Comparison of ENCODE assay signal across 13 mouse cellular contexts in genomic region chr7:6825966-6826647, GRCm38 (mm10).
DNase-seq lines count a peak whose midpoint lies in the region; ATAC-seq and TF ChIP-seq lines count a peak whose summit lies in the region.
"Had no signal": no experiment of that assay in that cellular context is flagged by ENCODE, and none has a peak within 500 bp of the region (broad histone marks: within the 10 kb centered on the region; RNA-seq: fewer than 3 reads in every experiment).

No protein-coding gene starts in this region.

- TF ChIP-seq CTCF in heart, postnatal 0 days (IDR thresholded peaks at IDR 0.05; ENCODE audit: low read depth): no peak

- H3K27me3 ChIP-seq in liver, embryonic 16.5 days (ENCODE audit: control insufficient read depth, insufficient read depth, low read depth, low read length): no peaks in the 10 kb centered on the region
- no peaks in the 10 kb centered on the region for H3K27me3 ChIP-seq in liver, embryonic 11.5 days (replicated peaks; ENCODE audit: control insufficient read depth, insufficient read depth, low read length)
- H3K27me3 ChIP-seq in heart, postnatal 0 days (ENCODE audit: control insufficient read depth, insufficient read depth, low read length): no peaks in the 10 kb centered on the region
- H3K27me3 ChIP-seq: midbrain, embryonic 12.5 days had no signal

- no peak overlapping the region for H3K27ac ChIP-seq in liver, embryonic 16.5 days (ENCODE audit: low read length)
- no peak overlapping the region for H3K27ac ChIP-seq in liver, embryonic 11.5 days (ENCODE audit: low read depth, low read length)
- no peak overlapping the region for H3K27ac ChIP-seq in heart, postnatal 0 days (ENCODE audit: low read depth)
- H3K27ac ChIP-seq: midbrain, embryonic 12.5 days had no signal

- H3K4me1 ChIP-seq in liver, embryonic 16.5 days (ENCODE audit: control insufficient read depth, low read depth, low read length): no peaks in the 10 kb centered on the region
- no peaks in the 10 kb centered on the region for H3K4me1 ChIP-seq in liver, embryonic 11.5 days (replicated peaks; ENCODE audit: control insufficient read depth, insufficient read depth, low read length)
- no peaks in the 10 kb centered on the region for H3K4me1 ChIP-seq in heart, postnatal 0 days (ENCODE audit: control insufficient read depth, insufficient read depth)

- no peak overlapping the region for H3K9ac ChIP-seq in liver, embryonic 16.5 days (ENCODE audit: low read depth, low read length)
- no peak overlapping the region for H3K9ac ChIP-seq in liver, embryonic 11.5 days (ENCODE audit: low read depth, low read length)
- H3K9ac ChIP-seq in heart, postnatal 0 days (replicated peaks; ENCODE audit: low read depth, low read length): no peak overlapping the region
- H3K9ac ChIP-seq: midbrain, embryonic 12.5 days had no signal

- ATAC-seq in liver, embryonic 16.5 days (ENCODE audit: low read depth): 0 out of 2 replicates have a peak, but pooled peaks have one; percentile 41
- no peak for ATAC-seq in liver, embryonic 11.5 days (replicated peaks; ENCODE audit: low FRiP score)
- ATAC-seq in heart, postnatal 0 days (ENCODE audit: insufficient read depth, low read depth): peak; percentile 51; the same call in 1 of the 2 replicates
- no peak for ATAC-seq in cerebellum, adult (ENCODE audit: insufficient number of reproducible peaks, low FRiP score, low TSS enrichment)
- ATAC-seq: forebrain, embryonic 14.5 days had no signal

- no peaks in the 10 kb centered on the region for H3K9me3 ChIP-seq in liver, embryonic 16.5 days (replicated peaks; ENCODE audit: control insufficient read depth, low read length)
- H3K9me3 ChIP-seq in liver, embryonic 11.5 days (ENCODE audit: control insufficient read depth, low read length): no peaks in the 10 kb centered on the region
- no peaks in the 10 kb centered on the region for H3K9me3 ChIP-seq in heart, postnatal 0 days (replicated peaks; ENCODE audit: control insufficient read depth, low read length)
- H3K9me3 ChIP-seq: midbrain, embryonic 12.5 days had no signal

- no peaks in the 10 kb centered on the region for H3K36me3 ChIP-seq in liver, embryonic 16.5 days (ENCODE audit: control insufficient read depth, insufficient read depth)
- no peaks in the 10 kb centered on the region for H3K36me3 ChIP-seq in liver, embryonic 11.5 days (ENCODE audit: control insufficient read depth, insufficient read depth, low read length)
- no peaks in the 10 kb centered on the region for H3K36me3 ChIP-seq in heart, postnatal 0 days (replicated peaks; ENCODE audit: control insufficient read depth, insufficient read depth, low read length)
- H3K36me3 ChIP-seq: midbrain, embryonic 12.5 days had no signal

- no peak overlapping the region for H3K4me3 ChIP-seq in liver, embryonic 16.5 days (ENCODE audit: low read depth, low read length)
- H3K4me3 ChIP-seq in liver, embryonic 11.5 days (ENCODE audit: low read depth, low read length): no peak overlapping the region
- H3K4me3 ChIP-seq in heart, postnatal 0 days (ENCODE audit: low read depth, low read length): no peak overlapping the region
- H3K4me3 ChIP-seq: midbrain, embryonic 12.5 days had no signal

- no peak for DNase-seq in liver, embryonic 11.5 days (ENCODE audit: low spot score)
- DNase-seq in heart, postnatal 0 days (ENCODE audit: low spot score): no peak
- peak; percentile 72 for DNase-seq in kidney, postnatal 10 days
- peak; percentile 69 for DNase-seq in skeletal muscle tissue, adult 2 months (ENCODE audit: low read depth, low spot score)
- no peak for DNase-seq in layer of hippocampus, adult 9-10 months (ENCODE audit: low spot score)
- DNase-seq in left cerebral cortex, adult 9 months (ENCODE audit: low spot score in 2 of 2): no peak
- DNase-seq: B cell, adult 2 months; cerebellum, postnatal 25 days; right cerebral cortex, postnatal 25 days had no signal

- TF ChIP-seq EP300 in heart, postnatal 0 days (IDR thresholded peaks at IDR 0.05; ENCODE audit: low read depth): no peak

- no peak overlapping the region for H3K4me2 ChIP-seq in liver, embryonic 16.5 days (ENCODE audit: low read depth, low read length)
- H3K4me2 ChIP-seq in liver, embryonic 11.5 days: no peak overlapping the region
- H3K4me2 ChIP-seq in heart, postnatal 0 days (ENCODE audit: low read depth, low read length): no peak overlapping the region
- H3K4me2 ChIP-seq: midbrain, embryonic 12.5 days had no signal

- WGBS in liver, embryonic 16.5 days (ENCODE audit: insufficient replicate concordance): 63% methylated on average over 11 of the region's 11 CpGs
- WGBS in liver, embryonic 11.5 days: 79% methylated on average over 11 of the region's 11 CpGs
- 70% methylated on average over 11 of the region's 11 CpGs for WGBS in heart, postnatal 0 days

Comparison
In these comparisons a context has a peak if more than half of its experiments do, and no peak if none do; other contexts are left out.
1. ATAC-seq: peak in liver, embryonic 16.5 days (single experiment) and heart, postnatal 0 days (single experiment); none in liver, embryonic 11.5 days (single experiment) and cerebellum, adult (single experiment).
2. DNase-seq: peak in kidney, postnatal 10 days (single experiment) and skeletal muscle tissue, adult 2 months (single experiment); none in liver, embryonic 11.5 days (single experiment), heart, postnatal 0 days (single experiment), layer of hippocampus, adult 9-10 months (single experiment) and left cerebral cortex, adult 9 months (0 of 2).